Mouse (Mus musculus): ENCODE data around the gene Pde5a. TPM values are rescaled to one million over a fixed set of nuclear protein-coding genes. Genes with fewer than 3 reads are reported as not detected.

Pde5a gene
- 0.27 TPM for polyA plus RNA-seq (2017; shearing (Covaris generic))

DNA sequence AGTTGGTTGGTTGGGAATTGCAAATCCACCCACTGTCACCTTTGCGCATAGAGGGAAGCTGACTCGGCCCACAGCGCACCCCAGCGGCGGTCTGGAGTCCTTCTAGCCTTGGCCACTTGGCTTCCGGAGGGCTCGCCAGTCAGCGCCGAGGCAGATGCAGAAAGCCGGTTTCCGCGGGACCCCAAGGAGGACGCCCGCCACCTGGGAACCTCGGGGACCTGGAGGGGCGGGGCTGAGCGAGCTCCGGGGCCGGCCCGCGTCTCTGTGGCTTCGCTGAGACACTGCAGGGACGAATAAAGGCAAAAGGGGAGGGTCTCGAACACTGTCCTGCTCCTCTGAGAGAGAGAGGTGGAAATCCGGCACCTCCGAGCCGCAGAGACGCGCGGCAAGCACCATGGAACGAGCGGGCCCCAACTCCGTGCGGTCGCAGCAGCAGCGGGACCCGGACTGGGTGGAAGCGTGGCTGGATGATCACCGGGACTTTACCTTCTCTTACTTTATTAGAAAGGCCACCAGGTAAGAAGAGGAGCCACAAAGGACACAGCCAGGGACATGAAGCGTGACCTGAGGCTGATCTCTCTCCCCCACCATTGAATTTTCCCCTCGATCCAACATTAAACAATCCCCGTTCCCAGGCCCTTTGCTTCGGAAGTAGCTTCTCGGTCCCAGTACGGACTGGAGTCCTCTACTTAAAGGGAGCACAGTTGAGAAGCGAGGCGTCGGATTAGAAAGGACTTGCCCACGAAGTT is at the start of gene Pde5a:
Pde5a (plus strand) TSS at position 96 of the 749 bp plus-strand sequence.

DNA sequence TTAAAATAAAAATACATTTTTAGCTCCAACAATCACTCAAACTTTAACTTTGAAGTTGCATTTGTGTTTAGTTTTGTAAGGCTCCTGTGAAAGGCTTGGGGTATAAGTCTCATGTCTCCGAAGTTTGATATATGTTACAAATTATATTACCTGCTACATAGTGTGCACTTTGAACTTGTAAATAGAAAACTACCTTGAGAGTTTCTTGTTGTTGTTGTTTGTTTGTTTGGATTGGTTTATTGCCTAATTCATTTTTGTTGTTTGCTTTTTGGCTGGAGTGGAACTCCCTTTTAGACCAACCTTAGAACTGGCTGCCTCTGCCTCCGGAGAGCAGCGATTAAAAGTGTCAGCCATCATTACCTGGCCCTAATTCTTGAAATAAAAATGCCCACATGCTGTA is 166.0 kb downstream of the Pde5a start, which contains the start of gene Fabp2:
Fabp2 (plus strand) TSS at position 301 of the 400 bp plus-strand sequence.

Other genes with a start within 250 kb of the Pde5a start
- 0.26 TPM for gene Fnbp1l, start 109.2 kb upstream of the Pde5a start, polyA plus RNA-seq (2017; shearing (Covaris generic))
- gene Fabp2, start 166.1 kb downstream of the Pde5a start, polyA plus RNA-seq (2017; shearing (Covaris generic)), result not detected
- not detected for gene Gm10959, start 190.4 kb downstream of the Pde5a start, polyA plus RNA-seq (2017; shearing (Covaris generic))
- gene 1810037I17Rik, start 195.3 kb downstream of the Pde5a start, polyA plus RNA-seq (2017; shearing (Covaris generic)), result 94.2 TPM

All from effector memory CD4-positive, alpha-beta T cell, adult 7 months (primary cell).